Mouse (Mus musculus) hindbrain, embryonic 14.5 days (tissue): ENCODE data around the gene Krtap14. TPM values are rescaled to one million over a fixed set of nuclear protein-coding genes. Genes with fewer than 3 reads are reported as not detected.

Source experiments
- ATAC-seq: fragments of 200-750 bp; cut with Nextera tagmentation; 2 replicates; pipeline ENCODE4 v1.8.0; 2017; ENCODE audit warnings: moderate number of reproducible peaks, mild to moderate bottlenecking, moderate TSS enrichment, moderate library complexity; ENCODE audit not compliant: low FRiP score
- DNase-seq: peaks from one replicate; pipeline ENCODE4 v3.0.0-alpha.2; 2015; ENCODE audit warnings: low spot score
- H3K27ac ChIP-seq: fragments of 300-500 bp; sonication (generic); 2 replicates; pipeline ENCODE4 v1.5.1; 2014; ENCODE audit warnings: mild to moderate bottlenecking, moderate library complexity
- H3K27me3 ChIP-seq: fragments of 300-500 bp; sonication (generic); 2 replicates; pipeline ENCODE4 v1.6.1; 2014; ENCODE audit warnings: mild to moderate bottlenecking, low read length, mixed read lengths; ENCODE audit not compliant: control insufficient read depth, insufficient read depth
- H3K36me3 ChIP-seq: fragments of 300-500 bp; sonication (generic); replicated peaks from 2 replicates; pipeline ENCODE4 v1.6.1; 2014; ENCODE audit not compliant: control insufficient read depth, insufficient read depth
- H3K4me1 ChIP-seq: fragments of 300-500 bp; sonication (generic); replicated peaks from 2 replicates; pipeline ENCODE4 v1.6.1; 2014; ENCODE audit warnings: antibody characterized with exemption, low read length, mixed read lengths; ENCODE audit not compliant: control insufficient read depth, insufficient read depth
- H3K4me2 ChIP-seq: fragments of 300-500 bp; sonication (generic); replicated peaks from 2 replicates; pipeline ENCODE4 v1.6.1; 2014; ENCODE audit warnings: mild to moderate bottlenecking, moderate library complexity
- H3K4me3 ChIP-seq: fragments of 300-500 bp; sonication (generic); replicated peaks from 2 replicates; pipeline ENCODE4 v1.5.1; 2014; ENCODE audit warnings: mild to moderate bottlenecking, low read length
- H3K9ac ChIP-seq: fragments of 300-500 bp; sonication (generic); 2 replicates; pipeline ENCODE4 v1.6.1; 2014
- H3K9me3 ChIP-seq: fragments of 300-500 bp; sonication (generic); 2 replicates; pipeline ENCODE4 v1.6.1; 2016; ENCODE audit warnings: low read length; ENCODE audit not compliant: control insufficient read depth
- WGBS: fragments of 180-500 bp; shearing (Covaris S2); extraction: QIAGEN DNeasy Blood & Tissue Kit; methylation state at CpG from one replicate; pipeline ENCODE4 v1.1.7; 2014; 5-methylcytosine and 5-hydroxymethylcytosine counted together
- polyA plus RNA-seq: library from polyadenylated mRNA; unstranded; fragments of >200 nt; fragmentation: Nextera tagmentation; extraction: Ambion mirVana; gene quantifications from 2 replicates; pipeline ENCODE4 v1.2.1, GENCODE M21; 2014

Krtap14 gene
- not detected in 2 replicates for polyA plus RNA-seq

DNA sequence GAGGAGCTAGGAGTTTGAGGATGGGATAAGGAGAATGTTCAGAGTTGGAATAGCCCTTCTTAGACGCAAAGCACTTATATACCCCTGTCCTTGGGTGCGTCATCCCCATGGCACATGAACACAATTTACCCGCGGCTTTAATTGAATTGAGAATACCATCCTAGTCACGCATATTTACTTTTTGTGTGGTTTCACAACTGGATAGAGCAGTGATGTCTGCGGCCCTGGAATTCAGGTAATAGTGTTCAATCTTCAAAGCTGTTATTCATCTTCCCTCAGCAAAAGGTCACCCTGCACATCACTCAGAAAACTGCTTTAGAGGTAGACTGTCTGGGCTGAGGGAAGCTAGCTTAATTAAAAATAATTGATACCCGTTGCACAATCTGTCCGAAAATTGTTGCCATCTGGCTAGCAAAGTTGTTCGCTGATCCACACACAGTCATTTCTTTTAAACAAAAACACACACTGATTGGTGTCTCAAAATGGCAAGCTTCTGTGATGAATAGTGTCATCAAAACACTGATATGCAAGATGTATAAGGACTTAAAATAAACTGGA is at the start of gene Krtap14:
Gene Krtap14, minus strand, starts transcription at position 51 of the 558 bp plus-strand sequence.
- H3K4me1 ChIP-seq = no peaks in the 10 kb centered on the region
- no peaks in the 10 kb centered on the region for H3K36me3 ChIP-seq
- DNase-seq (no peak), ATAC-seq (no peak)
- H3K27me3 ChIP-seq = no peaks in the 10 kb centered on the region
- 75% methylated on average over 9 of the region's 9 CpGs for WGBS
- H3K9ac ChIP-seq = no peak within 1 kb of the TSS
- no peak within 1 kb of the TSS for H3K4me2 ChIP-seq
- H3K9me3 ChIP-seq = no peaks in the 10 kb centered on the region
- H3K27ac ChIP-seq = no peak within 1 kb of the TSS
- H3K4me3 ChIP-seq = no peak within 1 kb of the TSS

DNA sequence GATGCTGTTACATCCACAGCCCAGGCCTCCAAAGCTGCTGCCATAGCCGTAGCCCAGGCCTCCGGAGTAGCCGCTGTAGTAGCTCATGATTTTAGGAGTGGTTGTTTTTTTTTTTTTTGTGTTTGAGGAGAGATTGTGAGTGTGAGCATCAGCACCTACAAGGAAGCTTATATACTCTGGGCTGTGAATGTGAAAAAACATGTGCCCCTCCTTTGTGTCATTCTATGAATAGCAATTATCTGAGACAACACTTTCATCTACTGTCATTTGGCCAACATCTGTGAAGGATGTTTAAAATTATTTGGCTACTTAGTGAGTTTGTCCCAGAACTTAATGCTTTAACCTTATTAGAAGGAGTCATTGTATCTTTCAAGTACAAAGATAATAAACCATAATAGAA is 48.2 kb upstream of the Krtap14 start, which contains the start of gene Krtap19-2:
Gene Krtap19-2, minus strand, starts transcription at position 101 of the 400 bp plus-strand sequence.
- Histone ChIP-seq H3K27me3 (no peaks in the 10 kb centered on the region), H3K4me3 (no peak within 1 kb of the TSS), H3K9ac (no peak within 1 kb of the TSS), H3K4me2 (no peak within 1 kb of the TSS), H3K27ac (no peak within 1 kb of the TSS), H3K4me1 (no peaks in the 10 kb centered on the region), H3K36me3 (no peaks in the 10 kb centered on the region), H3K9me3 (no peaks in the 10 kb centered on the region)
- no peak for DNase-seq
- WGBS = 99% methylated on average over 3 of the region's 3 CpGs
- no peak for ATAC-seq

DNA sequence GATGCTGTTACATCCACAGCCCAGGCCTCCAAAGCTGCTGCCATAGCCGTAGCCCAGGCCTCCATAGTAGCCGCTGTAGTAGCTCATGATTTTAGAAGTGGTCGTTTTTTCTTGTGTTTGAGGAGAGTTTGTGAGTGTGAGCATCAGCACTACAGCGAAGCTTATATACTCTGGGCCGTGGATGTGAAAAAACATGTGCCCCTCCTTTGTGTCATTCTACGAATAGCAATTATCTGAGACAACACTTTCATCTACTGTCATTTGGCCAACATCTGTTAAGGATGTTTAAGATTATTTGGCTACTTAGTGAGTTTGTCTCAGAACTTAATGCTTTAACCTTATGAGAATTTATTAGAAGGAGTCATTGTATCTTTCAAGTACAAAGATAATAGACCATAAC is 43.4 kb upstream of the Krtap14 start, which contains the start of gene Krtap19-1:
Gene Krtap19-1, minus strand, starts transcription at position 101 of the 400 bp plus-strand sequence.
- Histone ChIP-seq H3K9ac (no peak within 1 kb of the TSS), H3K27ac (no peak within 1 kb of the TSS), H3K4me3 (no peak within 1 kb of the TSS), H3K27me3 (no peaks in the 10 kb centered on the region), H3K4me2 (no peak within 1 kb of the TSS), H3K36me3 (no peaks in the 10 kb centered on the region), H3K9me3 (no peaks in the 10 kb centered on the region), H3K4me1 (no peaks in the 10 kb centered on the region)
- ATAC-seq (no peak), DNase-seq (no peak)
- WGBS = 91% methylated on average over 6 of the region's 6 CpGs

GRCm38 (mm10) chr16:88864887-88865407 is 39.0 kb upstream of the Krtap14 start:
- WGBS = 84% methylated on average over 4 of the region's 4 CpGs
- DNase-seq = no peak
- H3K36me3 ChIP-seq = no peaks in the 10 kb centered on the region
- no peak overlapping the region for H3K4me2 ChIP-seq
- no peak overlapping the region for H3K27ac ChIP-seq
- no peaks in the 10 kb centered on the region for H3K9me3 ChIP-seq
- no peak overlapping the region for H3K9ac ChIP-seq
- H3K27me3 ChIP-seq = no peaks in the 10 kb centered on the region
- ATAC-seq = no peak
- H3K4me3 ChIP-seq = no peak overlapping the region
- no peaks in the 10 kb centered on the region for H3K4me1 ChIP-seq

DNA sequence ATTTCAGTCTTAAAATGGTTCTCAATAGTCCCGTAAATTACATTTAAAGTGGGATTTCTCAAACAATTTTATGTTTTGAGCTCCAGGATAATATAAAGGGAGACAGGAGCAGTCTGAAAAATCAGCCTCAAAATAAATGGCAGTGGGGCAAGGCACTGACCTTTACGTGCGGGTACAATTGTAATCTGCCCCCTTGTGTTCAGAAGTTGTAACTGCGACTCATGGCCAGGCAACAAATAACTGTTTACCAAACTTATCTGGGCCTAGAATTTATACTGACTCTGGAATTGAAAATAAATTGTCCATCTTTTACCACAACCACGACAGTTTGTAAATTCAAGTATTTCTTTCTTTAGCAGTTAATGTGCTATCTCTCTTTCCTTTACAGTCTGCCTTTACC is 25.5 kb upstream of the Krtap14 start:
- H3K27me3 ChIP-seq = no peaks in the 10 kb centered on the region
- peak; percentile 48 for DNase-seq
- H3K4me3 ChIP-seq = no peak overlapping the region
- H3K4me1 ChIP-seq = no peaks in the 10 kb centered on the region
- H3K9ac ChIP-seq = no peak overlapping the region
- 10% methylated on average over 5 of the region's 5 CpGs for WGBS
- H3K4me2 ChIP-seq = no peak overlapping the region
- H3K27ac ChIP-seq = no peak overlapping the region
- ATAC-seq = no peak
- H3K36me3 ChIP-seq = no peaks in the 10 kb centered on the region
- no peaks in the 10 kb centered on the region for H3K9me3 ChIP-seq

- Histone ChIP-seq H3K9me3 (no peaks in the 10 kb centered on the region), H3K27me3 (no peaks in the 10 kb centered on the region), H3K36me3 (no peaks in the 10 kb centered on the region), H3K9ac (no peak overlapping the region), H3K4me1 (no peaks in the 10 kb centered on the region), H3K27ac (no peak overlapping the region), H3K4me2 (no peak overlapping the region), H3K4me3 (no peak overlapping the region)
- DNase-seq (no peak), ATAC-seq (no peak)
- WGBS = 92% methylated on average over 4 of the region's 4 CpGs
Measured at GRCm38 (mm10) chr16:88848558-88848957, 22.6 kb upstream of the Krtap14 start.

- no peak for DNase-seq
- Histone ChIP-seq H3K27me3 (no peaks in the 10 kb centered on the region), H3K4me1 (no peaks in the 10 kb centered on the region), H3K36me3 (no peaks in the 10 kb centered on the region), H3K27ac (no peak overlapping the region), H3K9ac (no peak overlapping the region), H3K4me3 (no peak overlapping the region), H3K9me3 (no peaks in the 10 kb centered on the region), H3K4me2 (no peak overlapping the region)
- WGBS = 98% methylated on average over 1 of the region's 1 CpGs
- no peak for ATAC-seq
Measured at GRCm38 (mm10) chr16:88847363-88847762, 21.4 kb upstream of the Krtap14 start.

DNA sequence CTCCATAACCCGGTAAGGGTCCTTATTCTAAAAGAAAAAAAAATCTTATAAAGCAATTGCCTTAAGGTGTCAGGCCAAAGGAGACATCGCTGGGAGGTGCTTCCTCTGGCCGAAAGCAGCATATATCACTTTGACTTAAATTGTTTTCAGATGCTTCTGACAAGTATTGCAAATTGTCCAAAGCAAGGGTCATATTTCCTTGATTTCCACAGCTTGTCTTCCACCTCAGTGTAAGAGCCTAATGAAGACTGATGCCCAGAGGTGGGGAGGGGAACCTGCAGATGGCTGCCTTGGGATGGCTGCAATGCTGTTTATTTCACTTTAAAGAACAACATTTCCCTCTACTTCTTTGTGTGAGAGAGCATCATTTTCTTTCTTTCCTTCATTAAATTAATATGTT is 1.0 kb upstream of the Krtap14 start:
- Histone ChIP-seq H3K9ac (no peak overlapping the region), H3K4me2 (no peak overlapping the region), H3K9me3 (no peaks in the 10 kb centered on the region), H3K4me3 (no peak overlapping the region), H3K4me1 (no peaks in the 10 kb centered on the region), H3K27me3 (no peaks in the 10 kb centered on the region), H3K27ac (no peak overlapping the region), H3K36me3 (no peaks in the 10 kb centered on the region)
- no peak for DNase-seq
- ATAC-seq = no peak
- 58% methylated on average over 3 of the region's 3 CpGs for WGBS

DNA sequence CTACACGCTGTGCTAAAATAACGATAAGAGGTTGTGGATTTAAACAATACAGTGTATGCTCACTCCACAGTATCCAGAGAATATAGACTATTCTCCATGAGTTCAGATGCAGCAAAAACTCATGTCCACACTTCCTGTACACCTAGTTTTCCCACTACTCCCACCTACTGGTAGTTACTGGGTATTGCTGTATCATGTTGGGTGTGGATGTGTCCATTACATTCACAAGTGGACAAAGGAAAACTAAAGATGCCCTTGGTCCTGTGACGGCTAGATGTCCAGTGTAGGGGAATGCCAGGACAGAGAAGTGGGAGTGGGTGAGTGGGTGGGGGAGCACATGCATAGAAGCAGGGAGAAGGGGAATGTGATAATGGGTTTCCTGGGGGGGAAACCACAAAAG is 2.2 kb downstream of the Krtap14 start:
- 78% methylated on average over 3 of the region's 3 CpGs for WGBS
- H3K4me2 ChIP-seq = no peak overlapping the region
- DNase-seq (no peak), ATAC-seq (no peak)
- no peak overlapping the region for H3K9ac ChIP-seq
- H3K27me3 ChIP-seq = no peaks in the 10 kb centered on the region
- no peaks in the 10 kb centered on the region for H3K9me3 ChIP-seq
- no peaks in the 10 kb centered on the region for H3K36me3 ChIP-seq
- no peak overlapping the region for H3K4me3 ChIP-seq
- H3K27ac ChIP-seq = no peak overlapping the region
- H3K4me1 ChIP-seq = no peaks in the 10 kb centered on the region

DNA sequence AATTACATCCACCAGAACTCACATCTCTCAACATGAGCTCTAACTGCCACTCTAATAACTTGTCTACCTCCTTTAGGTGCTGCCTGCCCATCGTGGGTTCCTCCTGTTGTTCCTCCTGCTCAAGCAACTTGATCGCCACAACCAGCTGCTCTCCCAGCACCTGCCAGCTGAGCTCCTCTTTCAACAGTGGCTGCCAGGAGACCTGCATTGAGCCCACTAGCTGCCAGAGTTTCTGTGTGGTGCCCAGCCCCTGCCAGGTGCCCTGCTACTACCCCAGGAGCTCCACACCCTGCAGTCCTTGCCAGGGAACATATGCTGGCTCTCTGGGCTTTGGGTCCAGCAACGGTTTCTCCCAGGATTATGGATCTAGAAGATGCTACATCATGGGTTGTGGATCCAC is 5.9 kb downstream of the Krtap14 start, which contains the start of gene Krtap15:
Gene Krtap15, plus strand, starts transcription at position 150 of the 400 bp plus-strand sequence.
- Histone ChIP-seq H3K4me3 (no peak within 1 kb of the TSS), H3K27me3 (no peaks in the 10 kb centered on the region), H3K9ac (no peak within 1 kb of the TSS), H3K36me3 (no peaks in the 10 kb centered on the region), H3K27ac (no peak within 1 kb of the TSS), H3K9me3 (no peaks in the 10 kb centered on the region), H3K4me2 (no peak within 1 kb of the TSS), H3K4me1 (no peaks in the 10 kb centered on the region)
- DNase-seq = no peak
- WGBS = 88% methylated on average over 3 of the region's 3 CpGs
- ATAC-seq = no peak
